Comparison of ENCODE assay signal across 8 mouse cellular contexts in genomic region chr11:114745134-114745533, GRCm38 (mm10). TPM values are rescaled to one million over a fixed set of nuclear protein-coding genes. Genes with fewer than 3 reads are reported as not detected.
A peak's percentile ranks its signal among the peaks of the same experiment; 100 is the strongest.
DNase-seq lines count a peak whose midpoint lies in the region; ATAC-seq lines count a peak whose summit lies in the region.

No protein-coding gene starts in this region.

- DNase-seq in T-cell, adult 2 months (ENCODE audit: low spot score), result peak; percentile 74
- DNase-seq in cerebellum, postnatal 14 days, result peak; percentile 99 to 100
- DNase-seq in frontal cortex, postnatal 25 days (ENCODE audit: low spot score in 2 of 2), result peak; percentile 96
- DNase-seq in hindbrain, embryonic 14.5 days (ENCODE audit: low spot score), result peak; percentile 96
- DNase-seq in layer of hippocampus, postnatal 36 days, result peak; percentile 85 to 88
- peak; percentile 86 for DNase-seq in right cerebral cortex, adult 18-20 months
- DNase-seq in urinary bladder, postnatal 10 days (ENCODE audit: low spot score), result peak; percentile 77

- no peak overlapping the region for H3K4me3 ChIP-seq in hindbrain, embryonic 14.5 days (replicated peaks; ENCODE audit: low read length)

- peak overlapping the region; percentile 45 for H3K4me2 ChIP-seq in hindbrain, embryonic 14.5 days (replicated peaks)

- H3K27ac ChIP-seq in hindbrain, embryonic 14.5 days, result no peak overlapping the region

- no peaks in the 10 kb centered on the region for H3K27me3 ChIP-seq in hindbrain, embryonic 14.5 days (ENCODE audit: control insufficient read depth, insufficient read depth, low read length)

- H3K4me1 ChIP-seq in hindbrain, embryonic 14.5 days (replicated peaks; ENCODE audit: control insufficient read depth, insufficient read depth, low read length), result peaks cover 6% of the 10 kb centered on the region; the same call in 1 of the 2 replicates

- no peaks in the 10 kb centered on the region for H3K36me3 ChIP-seq in hindbrain, embryonic 14.5 days (replicated peaks; ENCODE audit: control insufficient read depth, insufficient read depth)

- H3K9ac ChIP-seq in hindbrain, embryonic 14.5 days, result no peak overlapping the region

- H3K9me3 ChIP-seq in hindbrain, embryonic 14.5 days (ENCODE audit: control insufficient read depth, low read length), result no peaks in the 10 kb centered on the region

- 2% methylated on average over 12 of the region's 12 CpGs for WGBS in hindbrain, embryonic 14.5 days

- ATAC-seq in hindbrain, embryonic 14.5 days (ENCODE audit: low FRiP score), result peak; percentile 74
- ATAC-seq in megakaryocyte, adult 5-6 weeks (ENCODE audit: poor library complexity, severe bottlenecking), result peak; percentile 97

RNA-seq across cellular contexts. Expression of gene Dnaic2, which starts 17.9 kb away (rescaled TPM):
- 1.9 and 2.5 TPM in 2 replicates for polyA plus RNA-seq in hindbrain, embryonic 14.5 days (2014; fragmentation: Nextera tagmentation; extraction: Ambion mirVana)
- total RNA-seq in layer of hippocampus, postnatal 36 days (2021), result 1 to 10 TPM in 1 of 2 experiments, under 1 TPM in 1; 0.99 to 1.9 TPM
- not detected in 2 replicates for total RNA-seq in megakaryocyte, adult 5-6 weeks (2015)
- not detected in 2 replicates for total RNA-seq in megakaryocyte, adult 5-6 weeks (2017)

RNA-seq across cellular contexts. Expression of gene Kif19a, which starts 20.1 kb away (rescaled TPM):
- polyA plus RNA-seq in hindbrain, embryonic 14.5 days (2014; fragmentation: Nextera tagmentation; extraction: Ambion mirVana), result 0.99 and 1.4 TPM in 2 replicates
- 1 to 10 TPM; 4.0 to 6.1 TPM for total RNA-seq in layer of hippocampus, postnatal 36 days (2021)
- 0.16 and 0.27 TPM in 2 replicates for total RNA-seq in megakaryocyte, adult 5-6 weeks (2015)
- total RNA-seq in megakaryocyte, adult 5-6 weeks (2017), result 0.11 and 0.69 TPM in 2 replicates

RNA-seq across cellular contexts. Expression of gene Btbd17, which starts 50.6 kb away (rescaled TPM):
- 20.0 and 22.1 TPM in 2 replicates for polyA plus RNA-seq in hindbrain, embryonic 14.5 days (2014; fragmentation: Nextera tagmentation; extraction: Ambion mirVana)
- 10 to 100 TPM; 24.1 to 24.6 TPM for total RNA-seq in layer of hippocampus, postnatal 36 days (2021)
- total RNA-seq in megakaryocyte, adult 5-6 weeks (2015), result not detected in 2 replicates
- total RNA-seq in megakaryocyte, adult 5-6 weeks (2017), result not detected in 2 replicates

RNA-seq across cellular contexts. Expression of gene Gpr142, which starts 53.6 kb away (rescaled TPM):
- polyA plus RNA-seq in hindbrain, embryonic 14.5 days (2014; fragmentation: Nextera tagmentation; extraction: Ambion mirVana), result not detected in 2 replicates
- total RNA-seq in layer of hippocampus, postnatal 36 days (2021), result not detected
- not detected in 2 replicates for total RNA-seq in megakaryocyte, adult 5-6 weeks (2015)
- total RNA-seq in megakaryocyte, adult 5-6 weeks (2017), result not detected in 2 replicates

Comparison
In these comparisons a context has a peak if more than half of its experiments do, and no peak if none do; other contexts are left out.
1. RNA of gene Btbd17, which starts 50.6 kb away (total RNA-seq): 24.1 to 24.6 TPM in layer of hippocampus, postnatal 36 days; not detected in megakaryocyte, adult 5-6 weeks; every median in the first group is over 10 times any median in the second.
2. Peak in every context shown above with its lines, with median percentiles within 50 percentile points of each other: DNase-seq.